Mouse (Mus musculus) Patski (cell line): ENCODE data around the gene Olfr1188. TPM values are rescaled to one million over a fixed set of nuclear protein-coding genes. Genes with fewer than 3 reads are reported as not detected.
"Not testable (repeated sequence)": the region's sequence is repeated elsewhere in the genome, so short reads cannot be mapped to it uniquely, and the experiment has no call there.

Experiments
- ATAC-seq: fragments of 100-300 bp; one replicate; pipeline ENCODE4 v1.8.0; 2021
- CTCF ChIA-PET: fragments of 350-600 bp; sonication (Branson Sonifier 250); formaldehyde crosslinking; loops from one replicate; lab custom pipeline; 2022; ENCODE audit warnings: inconsistent platforms; lab: Charles Lee
- POLR2A ChIA-PET: fragments of 350-600 bp; sonication (Branson Sonifier 250); formaldehyde crosslinking; loops from one replicate; lab custom pipeline; 2022; ENCODE audit warnings: antibody characterized with exemption, inconsistent platforms; lab: Charles Lee
- DNase-seq: peaks from one replicate; pipeline ENCODE4 v3.0.0-alpha.2; 2011; ENCODE audit warnings: low read depth, low spot score
- H3K27me3 ChIP-seq: fragments of 371-371 bp; one replicate; pipeline ENCODE4 v1.5.1; 2021
- CTCF ChIP-seq: fragments of 100-300 bp; IDR thresholded peaks from one replicate; pipeline ENCODE4 v1.5.1; 2021
- in situ Hi-C: fragments of 300-500 bp; cut with MboI; formaldehyde crosslinking; loops from 3 replicates; pipeline ENCODE4 v1.11.1; 2018; ENCODE audit warnings: low pct_unique_long_range_greater_than_20kb, mixed read lengths
- polyA plus RNA-seq: library from polyadenylated mRNA; unstranded; gene quantifications from one replicate; pipeline ENCODE4 v1.2.3, GENCODE M21; 2021

The Olfr1188 gene
- polyA plus RNA-seq, result not detected

GRCm38 (mm10) chr2:88556635-88557034 lies at the start of gene Olfr1188:
TSS of gene Olfr1188 (plus strand) at chr2:88556935.
- ChIA-PET POLR2A (no interaction called here), CTCF (no interaction called here)
- TF ChIP-seq CTCF, result no peak
- ATAC-seq (no peak), DNase-seq (no peak)
- H3K27me3 ChIP-seq, result no peaks in the 10 kb centered on the region
- in situ Hi-C loops, result no loop called here

DNA sequence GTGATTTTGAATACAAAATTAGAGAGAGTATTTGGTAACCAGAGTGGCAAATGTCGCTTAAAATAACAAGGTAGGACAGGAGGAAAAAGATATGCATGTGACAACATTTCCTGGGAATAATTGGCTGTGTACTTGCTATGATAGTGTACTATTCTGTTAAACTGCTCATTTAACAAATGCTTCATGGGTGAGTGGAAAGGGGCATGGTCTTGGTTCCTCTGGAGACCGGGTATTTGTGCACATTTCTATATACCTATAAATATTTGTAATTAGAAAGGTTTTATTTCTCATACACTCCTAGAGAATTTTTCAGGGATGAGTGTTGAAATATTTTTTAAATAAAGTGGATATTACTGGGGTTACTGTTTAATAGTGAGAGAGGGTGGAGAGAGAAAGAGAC lies 38.5 kb upstream of the Olfr1188 start, which contains the start of gene Olfr1186:
Gene Olfr1186 (plus strand): TSS at position 301 of the 400 bp plus-strand sequence.
- CTCF ChIA-PET, result no interaction called here
- H3K27me3 ChIP-seq, result no peaks in the 10 kb centered on the region
- POLR2A ChIA-PET, result no interaction called here
- DNase-seq (no peak), ATAC-seq (no peak)
- TF ChIP-seq CTCF, result no peak
- in situ Hi-C loops, result no loop called here

DNA sequence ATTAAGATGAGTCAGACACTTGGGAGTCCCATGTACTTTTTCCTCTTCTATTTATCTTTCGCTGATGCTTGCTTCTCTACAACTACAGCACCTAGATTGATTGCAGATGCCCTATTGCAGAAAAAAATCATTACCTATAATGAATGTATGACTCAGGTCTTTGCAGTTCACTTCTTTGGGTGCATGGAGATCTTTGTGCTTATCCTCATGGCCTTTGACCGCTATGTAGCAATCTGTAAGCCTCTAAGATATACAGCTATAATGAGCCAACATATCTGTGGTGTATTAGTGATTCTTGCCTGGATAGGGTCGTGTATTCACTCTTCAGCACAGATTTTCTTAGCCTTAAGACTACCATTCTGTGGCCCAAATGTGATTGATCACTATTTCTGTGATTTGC lies 31.0 kb upstream of the Olfr1188 start:
- ChIA-PET POLR2A (no interaction called here), CTCF (no interaction called here)
- H3K27me3 ChIP-seq, result no peaks in the 10 kb centered on the region
- no peak for TF ChIP-seq CTCF
- DNase-seq (no peak), ATAC-seq (no peak)
- in situ Hi-C loops, result no loop called here

DNA sequence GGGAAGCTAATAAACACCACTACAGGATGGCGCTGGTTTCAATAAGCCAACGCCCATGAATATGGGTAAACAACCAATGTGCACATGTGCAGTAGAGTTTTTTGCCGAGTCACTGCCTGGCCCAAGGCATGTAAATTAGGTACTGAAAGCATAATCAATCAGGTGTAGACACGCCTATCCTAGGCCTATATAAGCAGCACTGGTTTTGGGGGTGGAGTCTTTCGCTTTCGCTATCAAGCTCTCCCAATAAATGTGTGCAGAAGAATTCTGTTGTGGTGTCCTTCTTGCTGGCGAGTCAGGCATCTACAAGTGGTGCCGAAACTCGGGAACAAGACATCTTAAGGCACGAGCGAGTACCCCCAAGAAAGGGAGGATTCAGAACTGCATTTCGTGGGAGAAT lies 16.0 kb downstream of the Olfr1188 start:
- DNase-seq, ATAC-seq, in situ Hi-C loops, H3K27me3 ChIP-seq, CTCF ChIA-PET, POLR2A ChIA-PET: not testable (repeated sequence)

DNA sequence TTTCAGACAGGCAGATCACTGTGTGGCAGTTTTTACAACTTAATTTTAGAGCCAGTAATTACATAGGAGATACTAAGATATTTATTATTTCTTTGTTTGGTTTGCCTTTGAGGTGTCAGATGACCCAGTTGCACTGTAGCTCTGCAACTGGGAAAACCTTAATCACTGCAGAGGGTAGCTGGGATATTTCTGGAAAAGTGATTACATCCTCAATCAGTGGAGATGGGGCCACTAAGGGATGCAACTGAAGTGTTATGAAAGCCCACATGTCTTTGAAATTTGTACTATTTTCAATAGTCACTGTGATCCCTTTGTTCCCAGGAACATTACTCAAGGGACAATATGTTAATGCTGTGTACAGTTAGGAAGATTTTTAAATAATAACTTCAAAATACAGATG lies 29.4 kb downstream of the Olfr1188 start, which contains the start of gene Olfr1189:
Gene Olfr1189 (plus strand): TSS at position 301 of the 400 bp plus-strand sequence.
- no peak for TF ChIP-seq CTCF
- ATAC-seq, result no peak
- in situ Hi-C loops, result no loop called here
- ChIA-PET CTCF (no interaction called here), POLR2A (no interaction called here)
- no peak for DNase-seq
- H3K27me3 ChIP-seq, result no peaks in the 10 kb centered on the region

Other genes starting within 250 kb of the Olfr1188 start
- not detected for gene Olfr1174-ps, start 241.8 kb upstream of the Olfr1188 start, polyA plus RNA-seq
- gene Olfr1175-ps, start 229.7 kb upstream of the Olfr1188 start, polyA plus RNA-seq, result not detected
- gene Olfr1176, start 220.2 kb upstream of the Olfr1188 start, polyA plus RNA-seq, result not detected
- gene Olfr1177-ps, start 210.4 kb upstream of the Olfr1188 start, polyA plus RNA-seq, result not detected
- gene Olfr1178, start 169.9 kb upstream of the Olfr1188 start, polyA plus RNA-seq, result not detected
- gene Olfr1179, start 150.5 kb upstream of the Olfr1188 start, polyA plus RNA-seq, result not detected
- gene Olfr1180, start 137.8 kb upstream of the Olfr1188 start, polyA plus RNA-seq, result not detected
- not detected for gene Olfr1181, start 130.8 kb upstream of the Olfr1188 start, polyA plus RNA-seq
- not detected for gene Gm13757, start 107.8 kb upstream of the Olfr1188 start, polyA plus RNA-seq
- not detected for gene Olfr1183, start 102.1 kb upstream of the Olfr1188 start, polyA plus RNA-seq
- not detected for gene Olfr1184, start 73.3 kb upstream of the Olfr1188 start, polyA plus RNA-seq
- gene Olfr1185-ps1, start 63.6 kb upstream of the Olfr1188 start, polyA plus RNA-seq, result not detected
- not detected for gene Olfr1186, start 38.4 kb upstream of the Olfr1188 start, polyA plus RNA-seq
- gene Olfr1189, start 29.5 kb downstream of the Olfr1188 start, polyA plus RNA-seq, result not detected
- not detected for gene Olfr1191-ps1, start 83.6 kb downstream of the Olfr1188 start, polyA plus RNA-seq
- not detected for gene Olfr1192-ps1, start 91.6 kb downstream of the Olfr1188 start, polyA plus RNA-seq
- gene Olfr1193, start 118.7 kb downstream of the Olfr1188 start, polyA plus RNA-seq, result not detected
- gene Olfr1195, start 132.3 kb downstream of the Olfr1188 start, polyA plus RNA-seq, result not detected
- not detected for gene Olfr1196, start 147.7 kb downstream of the Olfr1188 start, polyA plus RNA-seq
- gene Olfr1197, start 175.4 kb downstream of the Olfr1188 start, polyA plus RNA-seq, result not detected
- gene Olfr1198, start 194.4 kb downstream of the Olfr1188 start, polyA plus RNA-seq, result not detected
- not detected for gene Olfr1199, start 203.5 kb downstream of the Olfr1188 start, polyA plus RNA-seq
- gene Olfr1200, start 213.6 kb downstream of the Olfr1188 start, polyA plus RNA-seq, result not detected
- not detected for gene Olfr1201, start 236.1 kb downstream of the Olfr1188 start, polyA plus RNA-seq